Mouse (Mus musculus) heart, embryonic 16.5 days (tissue): ENCODE results near the gene Hsd17b3. TPM values are rescaled to one million over a fixed set of nuclear protein-coding genes. Genes with fewer than 3 reads are reported as not detected.

Source experiments
- ATAC-seq: fragments of 200-750 bp; cut with Nextera tagmentation; replicated peaks from 2 replicates; pipeline ENCODE4 v1.8.0; 2017; ENCODE audit warnings: moderate number of reproducible peaks; ENCODE audit not compliant: insufficient read depth, low FRiP score; ENCODE audit errors: extremely low read depth
- H3K27ac ChIP-seq: fragments of 300-500 bp; sonication (generic); 2 replicates; pipeline ENCODE4 v1.5.1; 2014; ENCODE audit warnings: mild to moderate bottlenecking, low read length, control low read depth, moderate library complexity
- H3K27me3 ChIP-seq: fragments of 300-500 bp; sonication (generic); 2 replicates; pipeline ENCODE4 v1.6.1; 2014; ENCODE audit warnings: low read length, mixed read lengths; ENCODE audit not compliant: control insufficient read depth, insufficient read depth
- H3K36me3 ChIP-seq: fragments of 300-500 bp; sonication (generic); 2 replicates; pipeline ENCODE4 v1.6.1; 2014; ENCODE audit not compliant: control insufficient read depth, insufficient read depth
- H3K4me1 ChIP-seq: fragments of 300-500 bp; sonication (generic); 2 replicates; pipeline ENCODE4 v1.6.1; 2014; ENCODE audit warnings: low read length, mixed read lengths; ENCODE audit not compliant: control insufficient read depth, insufficient read depth
- H3K4me2 ChIP-seq: fragments of 300-500 bp; sonication (generic); 2 replicates; pipeline ENCODE4 v1.6.1; 2014; ENCODE audit warnings: low read depth, mild to moderate bottlenecking, control low read depth, low read length
- H3K4me3 ChIP-seq: fragments of 300-500 bp; sonication (generic); 2 replicates; pipeline ENCODE4 v1.5.1; 2014; ENCODE audit warnings: mild to moderate bottlenecking, control low read depth, low read length
- H3K9ac ChIP-seq: fragments of 300-500 bp; sonication (generic); 2 replicates; pipeline ENCODE4 v1.6.1; 2014; ENCODE audit warnings: low read length, control low read depth
- H3K9me3 ChIP-seq: fragments of 300-500 bp; sonication (generic); replicated peaks from 2 replicates; pipeline ENCODE4 v1.6.1; 2016; ENCODE audit warnings: low read length; ENCODE audit not compliant: control insufficient read depth
- WGBS: fragments of 180-500 bp; shearing (Covaris S2); extraction: QIAGEN DNeasy Blood & Tissue Kit; methylation state at CpG from one replicate; pipeline ENCODE4 v1.1.7; 2014; 5-methylcytosine and 5-hydroxymethylcytosine counted together
- polyA plus RNA-seq: library from polyadenylated mRNA; unstranded; fragments of >200 nt; fragmentation: Nextera tagmentation; extraction: Ambion mirVana; gene quantifications from 2 replicates; pipeline ENCODE4 v1.2.1, GENCODE M21; 2015

The Hsd17b3 gene
- polyA plus RNA-seq, 1 experiment from 2014 or later: not detected

GRCm38 (mm10) chr13:64110421-64110820, 21.4 kb upstream of the Hsd17b3 start:
- no peak for ATAC-seq
- no peak overlapping the region for H3K4me3 ChIP-seq
- no peak overlapping the region for H3K27ac ChIP-seq
- H3K9me3 ChIP-seq: no peaks in the 10 kb centered on the region
- no peaks in the 10 kb centered on the region for H3K27me3 ChIP-seq
- 69% methylated on average over 1 of the region's 1 CpGs for WGBS
- no peaks in the 10 kb centered on the region for H3K4me1 ChIP-seq
- H3K9ac ChIP-seq: no peak overlapping the region
- no peak overlapping the region for H3K4me2 ChIP-seq
- H3K36me3 ChIP-seq: no peaks in the 10 kb centered on the region

DNA sequence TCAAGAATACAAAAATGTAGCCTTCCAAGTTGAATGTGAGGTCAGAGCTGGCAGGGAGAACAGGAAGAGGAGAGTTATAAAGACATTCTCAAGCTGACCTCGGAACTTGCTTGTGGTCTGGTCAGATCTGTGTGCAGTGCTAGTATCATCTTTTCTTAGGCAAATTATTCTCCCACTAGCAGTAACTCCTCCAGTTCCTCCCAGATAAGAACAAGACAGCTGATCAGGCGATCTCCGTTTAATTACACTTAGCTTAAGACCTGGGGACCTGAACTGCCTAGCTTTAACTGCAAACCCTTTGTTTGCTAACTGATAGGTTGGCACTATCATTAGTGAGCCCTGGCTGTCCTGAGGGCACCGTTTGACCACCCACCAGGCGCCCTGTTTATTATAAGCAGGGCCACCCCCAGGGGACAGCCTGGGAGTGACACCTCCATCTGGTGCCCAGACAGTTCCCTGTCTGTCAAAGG, 19.4 kb upstream of the Hsd17b3 start:
- H3K36me3 ChIP-seq: peaks cover 3% of the 10 kb centered on the region; the same call in 1 of the 2 replicates
- no peaks in the 10 kb centered on the region for H3K4me1 ChIP-seq
- H3K27ac ChIP-seq: no peak overlapping the region
- H3K9me3 ChIP-seq: no peaks in the 10 kb centered on the region
- H3K9ac ChIP-seq: no peak overlapping the region
- H3K4me2 ChIP-seq: no peak overlapping the region; the same call in 1 of the 2 replicates
- no peak overlapping the region for H3K4me3 ChIP-seq
- H3K27me3 ChIP-seq: no peaks in the 10 kb centered on the region
- ATAC-seq: no peak
- 31% methylated on average over 5 of the region's 5 CpGs for WGBS

GRCm38 (mm10) chr13:64107535-64107934, 18.5 kb upstream of the Hsd17b3 start:
- ATAC-seq: no peak

GRCm38 (mm10) chr13:64107105-64107504, 18.1 kb upstream of the Hsd17b3 start:
- no peak for ATAC-seq
- WGBS: 69% methylated on average over 3 of the region's 3 CpGs
- no peak overlapping the region for H3K4me2 ChIP-seq

More at GRCm38 (mm10) chr13:64107535-64107934, 18.5 kb upstream of the Hsd17b3 start:
- Histone ChIP-seq H3K4me2 (no peak overlapping the region), H3K4me3 (no peak overlapping the region), H3K36me3 (peaks cover 3% of the 10 kb centered on the region; the same call in 1 of the 2 replicates), H3K4me1 (no peaks in the 10 kb centered on the region), H3K27ac (no peak overlapping the region), H3K27me3 (no peaks in the 10 kb centered on the region), H3K9ac (no peak overlapping the region), H3K9me3 (no peaks in the 10 kb centered on the region)
- WGBS: 39% methylated on average over 8 of the region's 8 CpGs

GRCm38 (mm10) chr13:64105690-64106089, 16.7 kb upstream of the Hsd17b3 start:
- no peak for ATAC-seq
- Histone ChIP-seq H3K4me3 (no peak overlapping the region), H3K9me3 (no peaks in the 10 kb centered on the region), H3K4me2 (no peak overlapping the region), H3K27ac (no peak overlapping the region), H3K9ac (no peak overlapping the region), H3K4me1 (no peaks in the 10 kb centered on the region), H3K36me3 (peaks cover 3% of the 10 kb centered on the region; the same call in 1 of the 2 replicates), H3K27me3 (no peaks in the 10 kb centered on the region)
- 68% methylated on average over 3 of the region's 3 CpGs for WGBS

More at GRCm38 (mm10) chr13:64107105-64107504, 18.1 kb upstream of the Hsd17b3 start:
- Histone ChIP-seq H3K4me3 (no peak overlapping the region), H3K4me1 (no peaks in the 10 kb centered on the region), H3K9ac (no peak overlapping the region), H3K27ac (no peak overlapping the region), H3K36me3 (peaks cover 3% of the 10 kb centered on the region; the same call in 1 of the 2 replicates), H3K9me3 (no peaks in the 10 kb centered on the region), H3K27me3 (no peaks in the 10 kb centered on the region)

GRCm38 (mm10) chr13:64100186-64100585, 11.2 kb upstream of the Hsd17b3 start:
- no peak overlapping the region for H3K4me2 ChIP-seq
- peaks cover 3% of the 10 kb centered on the region; the same call in 1 of the 2 replicates for H3K36me3 ChIP-seq
- no peak overlapping the region for H3K4me3 ChIP-seq
- ATAC-seq: no peak
- WGBS: 68% methylated on average over 3 of the region's 3 CpGs
- H3K9me3 ChIP-seq: no peaks in the 10 kb centered on the region
- H3K27ac ChIP-seq: no peak overlapping the region
- H3K9ac ChIP-seq: no peak overlapping the region
- no peaks in the 10 kb centered on the region for H3K4me1 ChIP-seq
- H3K27me3 ChIP-seq: no peaks in the 10 kb centered on the region

DNA sequence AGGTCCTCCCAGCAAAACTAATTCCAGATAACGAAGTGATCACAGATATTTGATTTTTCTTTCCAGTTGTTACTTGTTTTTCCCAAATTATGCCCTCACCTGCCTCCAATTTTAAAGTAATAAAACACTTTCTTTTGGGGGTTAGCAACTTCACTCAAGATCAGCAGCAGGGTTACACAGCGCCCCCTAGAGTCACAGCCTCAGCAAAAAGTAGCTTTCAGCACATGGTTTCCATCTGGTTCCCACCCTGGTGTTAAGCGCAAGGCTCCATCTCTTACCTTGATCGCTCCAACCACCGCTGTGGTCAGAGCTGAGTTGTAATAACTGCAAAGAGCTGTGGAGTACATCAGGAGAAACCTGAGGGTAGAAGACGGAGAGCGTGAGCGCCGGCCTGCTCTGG, 10.0 kb upstream of the Hsd17b3 start:
- 77% methylated on average over 9 of the region's 9 CpGs for WGBS
- H3K27me3 ChIP-seq: no peaks in the 10 kb centered on the region
- no peak overlapping the region for H3K9ac ChIP-seq
- no peak overlapping the region for H3K27ac ChIP-seq
- H3K9me3 ChIP-seq: no peaks in the 10 kb centered on the region
- H3K4me2 ChIP-seq: no peak overlapping the region
- no peak overlapping the region for H3K4me3 ChIP-seq
- H3K4me1 ChIP-seq: no peaks in the 10 kb centered on the region
- no peaks in the 10 kb centered on the region for H3K36me3 ChIP-seq
- ATAC-seq: no peak

- 0% methylated on average over 1 of the region's 1 CpGs for WGBS
- H3K4me1 ChIP-seq: no peaks in the 10 kb centered on the region
- no peaks in the 10 kb centered on the region for H3K36me3 ChIP-seq
- ATAC-seq: no peak
- no peak overlapping the region for H3K9ac ChIP-seq
- no peak overlapping the region for H3K4me3 ChIP-seq
- H3K9me3 ChIP-seq: no peaks in the 10 kb centered on the region
- no peak overlapping the region for H3K27ac ChIP-seq
- no peaks in the 10 kb centered on the region for H3K27me3 ChIP-seq
- no peak overlapping the region for H3K4me2 ChIP-seq
Measured at GRCm38 (mm10) chr13:64093341-64093740, 4.3 kb upstream of the Hsd17b3 start.

DNA sequence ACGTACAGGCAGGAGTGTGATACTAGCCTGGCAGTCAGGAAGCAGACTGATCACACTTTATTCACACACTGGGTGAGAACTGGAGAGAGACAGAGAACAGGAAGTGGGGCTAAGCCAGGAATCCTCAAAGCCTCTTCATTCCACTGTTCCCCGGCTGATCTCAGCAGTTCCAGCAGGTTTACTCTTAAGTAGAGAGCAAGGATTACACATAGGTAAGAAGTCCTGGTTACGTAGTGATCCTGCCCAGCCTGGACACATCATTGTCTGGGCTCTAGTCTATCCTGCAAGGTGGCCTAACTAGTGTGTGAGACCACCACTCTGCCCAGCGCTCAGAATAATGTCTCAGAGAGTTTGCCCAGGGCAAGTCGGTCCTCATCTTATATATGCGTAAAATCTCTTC, 3.7 kb upstream of the Hsd17b3 start:
- 0 out of 2 replicates have a peak, but pooled peaks cover 2% of the 10 kb centered on the region for H3K4me1 ChIP-seq
- H3K27ac ChIP-seq: no peak overlapping the region
- no peak overlapping the region for H3K9ac ChIP-seq
- no peak for ATAC-seq
- H3K9me3 ChIP-seq: no peaks in the 10 kb centered on the region
- no peak overlapping the region for H3K4me3 ChIP-seq
- H3K36me3 ChIP-seq: no peaks in the 10 kb centered on the region
- no peak overlapping the region for H3K4me2 ChIP-seq
- no peaks in the 10 kb centered on the region for H3K27me3 ChIP-seq
- 56% methylated on average over 6 of the region's 6 CpGs for WGBS
